Mouse (Mus musculus): ENCODE results near the gene Omp. TPM values are rescaled to one million over a fixed set of nuclear protein-coding genes. Genes with fewer than 3 reads are reported as not detected.

The Omp gene
- total and polyA plus RNA-seq, 3 experiments: 0.22 TPM; not detected in 2

DNA sequence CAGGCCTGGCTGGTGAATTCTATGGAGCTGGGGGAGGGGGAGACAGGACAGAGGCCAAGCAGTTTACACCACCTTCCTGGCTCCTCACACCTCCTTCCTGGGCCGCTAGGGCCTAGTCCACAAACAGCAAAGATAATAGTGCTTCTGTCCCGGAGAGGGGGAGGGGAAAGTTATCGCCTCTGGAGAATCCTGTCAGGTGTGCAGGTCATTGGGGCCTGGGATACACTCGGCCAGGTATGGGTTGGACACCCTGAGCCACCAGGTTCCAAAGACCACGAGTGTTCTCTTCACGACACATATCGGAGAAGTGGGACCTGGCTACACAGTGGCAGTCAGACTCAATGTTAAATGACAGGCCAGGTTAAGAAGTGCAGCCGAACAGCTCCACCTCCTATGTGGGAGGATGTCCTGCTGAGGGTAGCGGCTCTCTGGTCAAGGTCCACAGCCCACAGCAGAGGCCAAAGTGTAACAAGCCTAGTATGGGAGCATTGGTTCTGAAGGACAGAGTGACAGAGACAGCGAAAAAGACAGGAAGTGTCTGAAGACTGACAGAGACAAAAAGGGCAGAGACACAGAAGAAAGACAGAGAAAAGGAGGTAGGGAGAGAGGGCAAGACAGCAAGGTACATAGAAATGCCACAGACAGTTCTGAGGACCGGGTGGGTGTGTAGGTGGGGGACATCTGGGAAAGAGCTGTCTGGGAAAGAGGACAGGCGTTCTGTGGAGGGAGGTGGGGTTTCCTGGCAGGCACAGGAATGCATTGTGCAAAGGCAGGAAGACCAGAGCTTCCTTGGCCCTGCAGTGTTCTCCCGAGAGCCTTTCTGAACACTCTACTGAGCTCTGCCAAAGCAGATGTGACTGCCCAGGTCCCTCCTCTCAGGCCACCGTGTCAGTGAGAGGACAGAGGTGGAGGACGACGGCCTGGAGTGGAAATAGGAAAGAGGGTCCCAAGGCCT, 40.5 kb downstream of the Omp start:
- H3K36me3 ChIP-seq (replicated peaks): no peaks in the 10 kb centered on the region
- H3K4me1 ChIP-seq (ENCODE audit: insufficient read depth, low read depth, low read length): 0 out of 2 replicates have a peak, but pooled peaks cover 3% of the 10 kb centered on the region
- no peak overlapping the region for H3K4me3 ChIP-seq (ENCODE audit: low read depth, low read length)
- TF ChIP-seq TAL1 (conservative IDR thresholded peaks at IDR 0.05; ENCODE audit: low read depth, low read length) (no peak), CTCF (IDR thresholded peaks at IDR 0.05; ENCODE audit: low read depth, low read length) (no peak), GATA2 (IDR thresholded peaks at IDR 0.05; ENCODE audit: borderline replicate concordance, low read depth, low read length) (no peak)
- peaks cover 15% of the 10 kb centered on the region; the same call in 1 of the 2 replicates for H3K27me3 ChIP-seq (ENCODE audit: insufficient read depth, low read length)
- no peak for DNase-seq (ENCODE audit: low spot score)
- no peak for ATAC-seq (ENCODE audit: extremely low read depth, insufficient number of reproducible peaks, low FRiP score, poor library complexity, severe bottlenecking)
- H3K9me3 ChIP-seq (replicated peaks): no peaks in the 10 kb centered on the region

DNA sequence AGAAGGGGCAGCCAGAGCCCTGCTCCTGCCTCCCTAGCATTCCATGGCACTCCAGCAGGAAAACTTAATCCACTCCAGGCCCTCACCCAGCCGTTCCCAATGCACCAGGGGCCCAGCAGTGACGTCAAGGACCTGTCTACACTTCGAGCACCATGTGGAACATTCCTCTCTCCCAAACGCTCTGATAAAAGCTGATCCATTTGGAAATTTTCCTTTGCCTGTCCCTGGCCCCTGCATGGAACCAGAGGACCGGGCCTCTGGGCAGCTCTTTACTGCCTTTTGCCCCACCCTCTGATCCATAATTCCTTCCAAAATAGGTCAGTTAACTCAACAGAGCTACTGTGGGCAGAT, 41.4 kb downstream of the Omp start:
- TF ChIP-seq POLR2AphosphoS5 (IDR thresholded peaks at IDR 0.05; ENCODE audit: insufficient replicate concordance, low read depth, low read length) (no peak), CTCF (IDR thresholded peaks at IDR 0.05; ENCODE audit: low read depth, low read length) (no peak), GATA1 (IDR thresholded peaks at IDR 0.05; ENCODE audit: borderline replicate concordance, low read length) (no peak), TAL1 (conservative IDR thresholded peaks at IDR 0.05; ENCODE audit: low read depth, low read length) (no peak), GATA2 (IDR thresholded peaks at IDR 0.05; ENCODE audit: borderline replicate concordance, low read depth, low read length) (no peak)
- Histone ChIP-seq H3K4me3 (ENCODE audit: low read depth, low read length) (no peak overlapping the region), H3K27me3 (ENCODE audit: insufficient read depth, low read length) (peaks cover 14% of the 10 kb centered on the region; the same call in 1 of the 2 replicates), H3K4me1 (ENCODE audit: insufficient read depth, low read depth, low read length) (0 out of 2 replicates have a peak, but pooled peaks cover 3% of the 10 kb centered on the region), H3K9me3 (replicated peaks) (no peaks in the 10 kb centered on the region), H3K36me3 (replicated peaks) (no peaks in the 10 kb centered on the region)
- ATAC-seq (ENCODE audit: extremely low read depth, insufficient number of reproducible peaks, low FRiP score, poor library complexity, severe bottlenecking) (no peak), DNase-seq (ENCODE audit: low spot score) (no peak)

DNA sequence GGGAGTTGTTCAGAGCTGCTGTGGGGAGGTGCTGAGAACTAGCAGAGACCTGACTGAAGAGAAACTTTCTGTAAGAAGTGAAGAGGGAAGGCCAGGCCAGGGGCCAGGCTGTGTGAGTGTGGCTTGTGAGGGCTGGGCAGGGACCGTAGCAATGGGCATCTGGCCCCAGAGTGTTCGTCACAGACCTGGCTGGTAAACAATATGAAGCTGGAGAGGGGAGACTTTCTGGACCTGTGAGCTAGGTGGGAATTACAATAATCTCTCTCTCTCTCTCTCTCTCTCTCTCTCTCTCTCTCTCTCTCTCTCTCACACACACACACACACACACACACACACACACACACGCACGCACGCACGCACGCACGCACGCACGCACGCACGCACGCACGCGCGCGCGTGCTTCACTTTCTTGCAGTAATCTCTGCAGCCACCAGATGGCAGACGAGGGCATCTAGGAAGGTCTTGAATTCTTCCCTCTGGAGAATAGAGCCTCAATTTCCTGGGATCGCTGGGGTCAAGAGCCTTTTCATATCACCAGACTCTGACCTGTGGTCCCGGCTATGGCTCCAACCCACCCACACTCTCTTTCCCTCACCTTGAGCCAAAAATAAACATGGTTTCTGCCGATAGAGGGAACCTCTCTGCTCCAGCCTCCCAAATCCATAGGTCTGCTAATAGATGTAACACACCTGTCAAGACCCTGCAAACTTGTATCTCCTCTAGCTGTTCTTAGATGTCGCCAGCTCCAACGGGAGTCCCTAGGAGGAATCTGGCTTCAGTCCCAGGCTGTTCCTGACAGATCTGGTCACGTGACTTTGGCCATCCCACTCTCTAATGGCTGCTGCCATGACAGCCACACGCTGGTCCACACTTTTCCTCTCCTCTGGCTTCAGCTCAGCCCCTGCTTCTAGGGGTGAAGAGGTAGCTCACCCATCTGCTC, 42.0 kb downstream of the Omp start:
- H3K9me3 ChIP-seq (replicated peaks): no peaks in the 10 kb centered on the region
- no peak for DNase-seq (ENCODE audit: low spot score)
- H3K4me3 ChIP-seq (ENCODE audit: low read depth, low read length): no peak overlapping the region
- no peaks in the 10 kb centered on the region for H3K36me3 ChIP-seq (replicated peaks)
- no peak for ATAC-seq (ENCODE audit: extremely low read depth, insufficient number of reproducible peaks, low FRiP score, poor library complexity, severe bottlenecking)
- H3K27me3 ChIP-seq (ENCODE audit: insufficient read depth, low read length): peaks cover 18% of the 10 kb centered on the region; the same call in 1 of the 2 replicates
- no peak for TF ChIP-seq CTCF (IDR thresholded peaks at IDR 0.05; ENCODE audit: low read depth, low read length)
- no peak for TF ChIP-seq TAL1 (conservative IDR thresholded peaks at IDR 0.05; ENCODE audit: low read depth, low read length)
- no peak for TF ChIP-seq GATA1 (IDR thresholded peaks at IDR 0.05; ENCODE audit: borderline replicate concordance, low read length)
- no peak for TF ChIP-seq POLR2AphosphoS5 (IDR thresholded peaks at IDR 0.05; ENCODE audit: insufficient replicate concordance, low read depth, low read length)
- no peak for TF ChIP-seq GATA2 (IDR thresholded peaks at IDR 0.05; ENCODE audit: borderline replicate concordance, low read depth, low read length)
- 0 out of 2 replicates have a peak, but pooled peaks cover 3% of the 10 kb centered on the region for H3K4me1 ChIP-seq (ENCODE audit: insufficient read depth, low read depth, low read length)

DNA sequence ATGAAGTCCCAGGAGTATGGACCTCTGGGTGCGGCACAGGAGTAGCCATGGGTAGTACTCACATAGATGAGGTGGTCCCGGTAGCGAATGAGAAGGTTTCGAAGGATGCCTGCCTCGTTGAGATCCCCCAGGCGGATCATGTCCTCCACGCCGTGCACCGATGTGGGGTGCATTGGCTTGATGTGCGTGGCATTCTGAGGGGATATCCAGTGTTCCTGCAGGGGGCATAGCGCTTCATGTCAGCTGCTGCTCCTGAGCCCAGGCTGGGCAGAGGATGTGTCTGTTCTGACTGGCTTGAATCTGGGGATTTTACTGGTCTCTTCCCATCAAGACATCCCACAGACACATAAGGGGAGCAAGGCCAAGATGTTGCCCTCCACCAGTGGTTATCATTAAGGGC, 42.8 kb downstream of the Omp start:
- TF ChIP-seq POLR2AphosphoS5 (IDR thresholded peaks at IDR 0.05; ENCODE audit: insufficient replicate concordance, low read depth, low read length): no peak
- TF ChIP-seq CTCF (IDR thresholded peaks at IDR 0.05; ENCODE audit: low read depth, low read length): no peak
- TF ChIP-seq GATA2 (IDR thresholded peaks at IDR 0.05; ENCODE audit: borderline replicate concordance, low read depth, low read length): no peak
- no peak for TF ChIP-seq TAL1 (conservative IDR thresholded peaks at IDR 0.05; ENCODE audit: low read depth, low read length)
- no peak for TF ChIP-seq GATA1 (IDR thresholded peaks at IDR 0.05; ENCODE audit: borderline replicate concordance, low read length)
- DNase-seq (ENCODE audit: low spot score) (no peak), ATAC-seq (ENCODE audit: extremely low read depth, insufficient number of reproducible peaks, low FRiP score, poor library complexity, severe bottlenecking) (no peak)
- Histone ChIP-seq H3K27me3 (ENCODE audit: insufficient read depth, low read length) (peaks cover 19% of the 10 kb centered on the region; the same call in 1 of the 2 replicates), H3K4me3 (ENCODE audit: low read depth, low read length) (no peak overlapping the region), H3K4me1 (ENCODE audit: insufficient read depth, low read depth, low read length) (0 out of 2 replicates have a peak, but pooled peaks cover 3% of the 10 kb centered on the region), H3K9me3 (replicated peaks) (peaks cover 1% of the 10 kb centered on the region), H3K36me3 (replicated peaks) (no peaks in the 10 kb centered on the region)

GRCm38 (mm10) chr7:98097557-98097956, 47.7 kb downstream of the Omp start:
- no peak for DNase-seq (ENCODE audit: low spot score)
- Histone ChIP-seq H3K9me3 (replicated peaks) (peaks cover 10% of the 10 kb centered on the region), H3K4me1 (ENCODE audit: insufficient read depth, low read depth, low read length) (no peaks in the 10 kb centered on the region), H3K27me3 (ENCODE audit: insufficient read depth, low read length) (peaks cover 10% of the 10 kb centered on the region; the same call in 1 of the 2 replicates), H3K4me3 (ENCODE audit: low read depth, low read length) (no peak overlapping the region), H3K36me3 (replicated peaks) (no peaks in the 10 kb centered on the region)
- ATAC-seq (ENCODE audit: extremely low read depth, insufficient number of reproducible peaks, low FRiP score, poor library complexity, severe bottlenecking): no peak
- no peak for TF ChIP-seq POLR2AphosphoS5 (IDR thresholded peaks at IDR 0.05; ENCODE audit: insufficient replicate concordance, low read depth, low read length)
- TF ChIP-seq GATA2 (IDR thresholded peaks at IDR 0.05; ENCODE audit: borderline replicate concordance, low read depth, low read length): no peak
- no peak for TF ChIP-seq TAL1 (conservative IDR thresholded peaks at IDR 0.05; ENCODE audit: low read depth, low read length)

DNA sequence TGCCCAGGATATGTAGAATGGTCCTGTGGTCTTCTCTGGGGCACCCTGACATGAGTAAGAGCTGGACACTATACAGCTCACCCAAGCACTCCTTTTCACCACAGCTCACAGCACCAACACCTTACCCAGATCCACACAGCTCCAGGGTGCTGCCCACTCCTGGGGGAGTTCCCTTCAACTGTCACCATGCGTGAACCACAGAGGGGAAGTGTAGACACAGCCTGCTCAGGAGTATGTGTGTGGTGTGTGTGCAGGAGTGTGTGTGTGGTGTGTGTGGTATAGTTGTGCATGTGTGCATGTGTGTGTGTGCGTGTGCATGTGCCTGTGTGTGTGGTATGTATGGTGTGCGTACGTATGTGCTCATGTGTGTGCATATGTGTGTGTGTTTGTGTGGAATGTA, 49.5 kb downstream of the Omp start:
- Histone ChIP-seq H3K36me3 (replicated peaks) (no peaks in the 10 kb centered on the region), H3K4me3 (ENCODE audit: low read depth, low read length) (no peak overlapping the region), H3K9me3 (replicated peaks) (peaks cover 10% of the 10 kb centered on the region), H3K27me3 (ENCODE audit: insufficient read depth, low read length) (peaks cover 12% of the 10 kb centered on the region; the same call in 1 of the 2 replicates), H3K4me1 (ENCODE audit: insufficient read depth, low read depth, low read length) (no peaks in the 10 kb centered on the region)
- no peak for TF ChIP-seq POLR2AphosphoS5 (IDR thresholded peaks at IDR 0.05; ENCODE audit: insufficient replicate concordance, low read depth, low read length)
- no peak for TF ChIP-seq GATA1 (IDR thresholded peaks at IDR 0.05; ENCODE audit: borderline replicate concordance, low read length)
- TF ChIP-seq CTCF (IDR thresholded peaks at IDR 0.05; ENCODE audit: low read depth, low read length): no peak
- no peak for TF ChIP-seq TAL1 (conservative IDR thresholded peaks at IDR 0.05; ENCODE audit: low read depth, low read length)
- no peak for TF ChIP-seq GATA2 (IDR thresholded peaks at IDR 0.05; ENCODE audit: borderline replicate concordance, low read depth, low read length)
- ATAC-seq (ENCODE audit: extremely low read depth, insufficient number of reproducible peaks, low FRiP score, poor library complexity, severe bottlenecking) (no peak), DNase-seq (ENCODE audit: low spot score) (no peak)
